Mouse (Mus musculus) B cell, adult 67 days (primary cell): ENCODE results near the gene Olfr1392. TPM values are rescaled to one million over a fixed set of nuclear protein-coding genes. Genes with fewer than 3 reads are reported as not detected.

Source experiments
- total RNA-seq, 2 experiments: library from RNA; stranded (reverse); gene quantifications; 4 replicates each; pipeline ENCODE4 v1.2.4; 2023

The Olfr1392 gene
- under 1 TPM; 0.21 to 0.52 TPM for total RNA-seq

DNA sequence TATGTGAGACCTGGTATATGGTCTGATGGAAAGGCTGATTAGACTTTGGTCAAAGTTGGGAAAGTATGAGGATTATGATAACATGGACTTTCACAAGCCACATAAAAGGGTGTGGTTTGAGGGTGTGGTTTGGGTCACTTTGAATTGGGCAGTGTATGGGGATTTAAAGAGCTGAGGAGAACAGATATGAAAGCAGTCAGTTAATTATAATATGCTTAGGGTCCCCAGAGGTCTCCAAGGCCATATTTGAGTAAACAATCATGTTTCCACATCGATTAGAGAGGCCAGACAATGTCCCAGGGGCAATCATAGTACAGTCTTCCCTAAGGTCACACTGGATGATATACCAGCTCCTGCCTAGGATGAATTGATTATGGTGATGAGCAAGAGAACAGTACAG is at the start of gene Olfr1392:
Gene Olfr1392 (plus strand): TSS at position 301 of the 400 bp plus-strand sequence.

DNA sequence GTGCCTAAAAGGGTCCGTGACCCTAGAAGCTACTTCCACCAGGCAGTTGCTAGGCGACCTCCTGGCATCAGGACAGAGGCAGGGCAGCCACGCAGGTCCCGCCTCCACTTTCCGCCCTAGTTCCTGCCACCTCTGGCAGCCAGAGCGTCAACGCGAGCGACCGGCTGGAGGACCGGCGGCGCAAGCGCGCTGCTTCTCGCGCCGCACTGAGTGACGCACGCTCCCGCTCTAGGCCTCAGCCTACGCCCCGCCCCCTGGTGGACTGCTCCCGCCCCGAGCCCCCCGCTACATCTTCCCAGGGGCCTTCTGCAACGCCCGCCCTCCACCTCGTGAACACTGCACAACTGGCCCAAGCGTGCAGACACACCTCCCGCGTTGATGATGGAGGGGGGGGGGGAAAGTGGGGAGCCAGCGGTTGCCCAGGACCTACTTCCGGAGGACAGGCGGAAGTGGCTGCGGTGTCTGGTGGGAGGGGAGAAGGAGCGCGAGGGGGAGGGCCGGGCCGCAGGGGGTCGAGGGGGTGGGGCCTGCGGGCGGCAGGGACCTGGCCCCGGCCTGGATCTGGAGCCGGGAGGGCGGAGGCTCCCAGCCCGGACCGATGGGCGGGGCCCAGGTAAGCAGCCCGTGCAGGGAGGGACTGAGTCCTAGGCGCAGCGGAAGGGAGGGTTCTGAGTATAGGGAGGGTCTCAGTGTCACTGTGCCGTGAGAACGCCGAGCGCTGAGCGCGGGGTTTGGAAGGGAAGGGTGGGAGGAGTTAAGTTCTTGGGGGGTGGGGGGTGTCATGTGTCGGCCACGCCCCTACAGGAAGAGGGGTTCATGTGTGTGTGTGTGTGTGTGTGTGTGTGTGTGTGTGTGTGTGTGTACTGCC is 41.1 kb upstream of the Olfr1392 start, which contains the start of gene Mgat1:
Gene Mgat1 (plus strand): TSS at position 465 of the 868 bp plus-strand sequence.

DNA sequence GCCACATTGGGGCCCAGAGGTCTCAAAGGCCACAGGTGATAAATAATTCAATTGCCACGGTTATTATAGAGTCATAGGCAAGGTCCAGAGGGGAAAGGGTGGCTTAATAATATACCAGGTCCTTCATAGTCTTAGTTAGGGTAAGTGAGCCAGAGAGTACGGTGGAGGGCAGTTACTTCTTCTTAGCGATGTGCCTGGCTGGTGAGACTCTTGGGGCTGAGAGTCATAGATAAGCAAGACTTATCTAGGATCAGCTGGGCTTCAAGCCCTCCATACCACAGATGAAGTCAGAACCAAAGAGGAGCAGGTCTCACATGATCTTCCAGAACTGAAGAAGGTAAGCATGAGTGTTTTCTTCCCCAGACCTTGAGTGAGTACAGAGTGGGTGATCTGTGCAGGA is 6.9 kb upstream of the Olfr1392 start, which contains the start of gene Olfr1393:
Gene Olfr1393 (plus strand): TSS at position 83 of the 400 bp plus-strand sequence.

DNA sequence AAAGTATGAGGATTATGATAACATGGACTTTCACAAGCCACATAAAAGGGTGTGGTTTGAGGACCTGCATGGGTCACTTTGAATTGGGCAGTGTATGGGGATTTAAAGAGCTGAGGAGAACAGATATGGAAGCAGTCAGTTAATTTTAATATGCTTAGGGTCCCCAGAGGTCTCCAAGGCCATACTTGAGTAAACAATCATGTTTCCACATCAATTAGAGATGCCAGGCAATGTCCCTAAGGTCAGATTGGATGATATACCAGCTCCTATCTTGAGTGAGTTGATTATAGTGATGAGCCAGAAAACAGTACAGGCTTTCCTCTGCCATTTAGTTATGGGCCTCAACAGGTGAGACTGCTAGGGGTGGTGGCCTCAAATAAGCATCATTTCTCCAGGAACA is 19.4 kb downstream of the Olfr1392 start, which contains the start of gene Olfr10:
Gene Olfr10 (plus strand): TSS at position 301 of the 400 bp plus-strand sequence.

DNA sequence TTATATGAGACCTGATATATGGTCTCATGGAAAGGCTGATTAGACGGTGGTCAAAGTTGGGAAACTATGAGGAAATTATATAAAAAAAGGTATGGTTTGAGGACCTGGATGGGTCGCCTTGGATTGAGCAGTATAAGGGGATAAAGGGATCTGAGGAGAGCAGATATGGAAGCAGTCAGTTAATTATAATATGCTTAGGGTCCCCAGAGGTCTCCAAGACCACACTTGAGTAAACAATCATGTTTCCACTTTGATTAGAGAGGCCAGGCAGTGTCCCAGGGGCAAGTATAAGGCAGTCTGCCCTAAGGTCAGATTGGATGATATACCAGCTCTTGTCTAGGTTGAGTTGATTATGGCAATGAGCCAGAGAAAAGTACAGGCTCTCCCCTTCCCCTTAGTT is 37.4 kb downstream of the Olfr1392 start, which contains the start of gene Olfr1391:
Gene Olfr1391 (plus strand): TSS at position 301 of the 400 bp plus-strand sequence.

DNA sequence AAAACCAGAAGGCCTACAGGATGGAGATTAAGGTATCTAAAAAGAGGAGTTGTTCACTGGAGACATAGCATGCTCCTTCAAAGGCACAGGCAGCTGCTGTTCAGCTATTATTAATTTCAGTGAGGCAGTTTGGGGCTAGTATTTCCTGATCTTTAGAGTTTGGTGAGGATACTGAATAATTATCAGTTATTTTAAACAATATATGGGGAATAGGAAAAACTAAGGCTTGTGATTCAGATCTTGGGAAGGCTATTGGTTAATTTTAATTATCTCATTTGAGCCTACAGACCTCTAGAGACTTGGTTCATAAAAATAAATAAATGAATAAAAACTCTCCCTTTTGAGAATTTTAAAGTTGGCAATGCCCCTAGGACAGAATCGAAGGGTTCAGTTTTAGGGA is 49.8 kb downstream of the Olfr1392 start, which contains the start of gene Olfr1390:
Gene Olfr1390 (plus strand): TSS at position 301 of the 400 bp plus-strand sequence.

Other genes with a start within 250 kb of the Olfr1392 start
- gene 9930111J21Rik2, start 234.0 kb upstream of the Olfr1392 start, total RNA-seq = 100 to 1,000 TPM; 132 to 158 TPM
- gene Tgtp2, start 221.1 kb upstream of the Olfr1392 start, total RNA-seq = 1 to 10 TPM; 3.6 to 5.1 TPM
- 10 to 100 TPM; 37.3 to 48.6 TPM for gene Ifi47, start 208.7 kb upstream of the Olfr1392 start, total RNA-seq
- gene Olfr1396, start 170.4 kb upstream of the Olfr1392 start, total RNA-seq = not detected
- gene Olfr1395, start 143.0 kb upstream of the Olfr1392 start, total RNA-seq = not detected
- gene Olfr1394, start 130.9 kb upstream of the Olfr1392 start, total RNA-seq = not detected
- gene Btnl9, start 98.1 kb upstream of the Olfr1392 start, total RNA-seq = not detected
- gene Zfp62, start 82.0 kb upstream of the Olfr1392 start, total RNA-seq = 100 to 1,000 TPM; 127 to 140 TPM
- gene Mgat1, start 41.1 kb upstream of the Olfr1392 start, total RNA-seq = 100 to 1,000 TPM; 206 to 251 TPM
- gene Olfr1393, start 7.0 kb upstream of the Olfr1392 start, total RNA-seq = 1 to 10 TPM; 1.2 to 1.5 TPM
- not detected for gene Olfr10, start 19.5 kb downstream of the Olfr1392 start, total RNA-seq
- gene Olfr1391, start 37.5 kb downstream of the Olfr1392 start, total RNA-seq = not detected
- gene Olfr1390, start 49.9 kb downstream of the Olfr1392 start, total RNA-seq = not detected
- not detected for gene Olfr1389, start 137.8 kb downstream of the Olfr1392 start, total RNA-seq
- gene Olfr1388, start 151.3 kb downstream of the Olfr1392 start, total RNA-seq = under 1 TPM; 0.64 to 0.92 TPM
- not detected for gene Olfr1387, start 170.1 kb downstream of the Olfr1392 start, total RNA-seq
- gene Olfr1386, start 179.8 kb downstream of the Olfr1392 start, total RNA-seq = not detected
- gene Olfr1385, start 203.8 kb downstream of the Olfr1392 start, total RNA-seq = not detected
- not detected for gene Olfr1384, start 221.4 kb downstream of the Olfr1392 start, total RNA-seq
- gene Olfr1383, start 234.4 kb downstream of the Olfr1392 start, total RNA-seq = not detected
- not detected for gene Olfr1382, start 243.0 kb downstream of the Olfr1392 start, total RNA-seq